Mouse (Mus musculus): Measurements from ENCODE around the gene Esrrg. TPM values are rescaled to one million over a fixed set of nuclear protein-coding genes. Genes with fewer than 3 reads are reported as not detected.

The Esrrg gene
- total and polyA plus RNA-seq, 3 experiments, result 0.01 TPM; not detected in 2

- no peak for DNase-seq (ENCODE audit: low read depth, low spot score)
- Histone ChIP-seq H3K4me1 (ENCODE audit: control insufficient read depth in 1 of 2, insufficient read depth in 2 of 2, low read length in 2 of 2) (no peaks in the 10 kb centered on the region), H3K9ac (ENCODE audit: control insufficient read depth, low read depth, low read length, poor library complexity, severe bottlenecking) (no peak overlapping the region), H3K79me2 (ENCODE audit: control insufficient read depth, insufficient read depth, low read length, poor library complexity) (no peaks in the 10 kb centered on the region), H3K9me3 (replicated peaks; ENCODE audit: insufficient read depth, low read length) (no peaks in the 10 kb centered on the region), H3K27me3 (ENCODE audit: control insufficient read depth in 1 of 2, insufficient read depth in 2 of 2, low read length in 2 of 2) (no peaks in the 10 kb centered on the region), H3K4me3 (ENCODE audit: control insufficient read depth in 1 of 2, insufficient read depth in 1 of 2, low read depth in 2 of 2, low read length in 2 of 2) (no peak overlapping the region), H3K36me3 (ENCODE audit: control insufficient read depth in 1 of 2, insufficient read depth in 2 of 2, low read length in 2 of 2) (no peaks in the 10 kb centered on the region), H3K27ac (ENCODE audit: control insufficient read depth, low read depth, low read length) (no peak overlapping the region)
- TF ChIP-seq MAZ (IDR thresholded peaks at IDR 0.05; ENCODE audit: low read depth, low read length) (no peak), POLR2A (IDR thresholded peaks at IDR 0.05; ENCODE audit: control insufficient read depth in 1 of 2, insufficient read depth in 1 of 2, low read depth in 1 of 2, low read length in 2 of 2, poor library complexity in 1 of 2) (no peak), RAD21 (IDR thresholded peaks at IDR 0.05; ENCODE audit: low read depth, low read length) (no peak), NRF1 (IDR thresholded peaks at IDR 0.05; ENCODE audit: insufficient read depth, low read depth, low read length, poor library complexity, severe bottlenecking) (no peak), ZMIZ1 (IDR thresholded peaks at IDR 0.05; ENCODE audit: low read depth, low read length) (no peak), CHD1 (IDR thresholded peaks at IDR 0.05; ENCODE audit: low read depth, low read length) (no peak), ZKSCAN1 (IDR thresholded peaks at IDR 0.05; ENCODE audit: low read depth, low read length) (no peak), MYB (IDR thresholded peaks at IDR 0.05; ENCODE audit: low read depth, low read length) (no peak), ZNF384 (IDR thresholded peaks at IDR 0.05; ENCODE audit: low read depth, low read length) (no peak), ELF1 (IDR thresholded peaks at IDR 0.05; ENCODE audit: low read depth, low read length) (no peak), UBTF (IDR thresholded peaks at IDR 0.05; ENCODE audit: borderline replicate concordance, insufficient read depth, low read depth, low read length) (no peak), EP300 (IDR thresholded peaks at IDR 0.05; ENCODE audit: low read depth in 1 of 2, low read length in 2 of 2) (no peak), E2F4 (IDR thresholded peaks at IDR 0.05; ENCODE audit: borderline replicate concordance, low read depth, low read length) (no peak), GABPA (IDR thresholded peaks at IDR 0.05; ENCODE audit: low read depth, low read length) (no peak), GATA1 (IDR thresholded peaks at IDR 0.05; ENCODE audit: low read depth, low read length) (no peak), MAX (IDR thresholded peaks at IDR 0.05; ENCODE audit: low read length) (no peak), TCF12 (IDR thresholded peaks at IDR 0.05; ENCODE audit: low read depth, low read length) (no peak)
Measured at GRCm38 (mm10) chr1:187609021-187609852, 646 bp downstream of the Esrrg start.

- DNase-seq (ENCODE audit: low read depth, low spot score), result no peak
- no peaks in the 10 kb centered on the region for H3K9me3 ChIP-seq (replicated peaks; ENCODE audit: insufficient read depth, low read length)
- no peak for TF ChIP-seq HCFC1 (IDR thresholded peaks at IDR 0.05; ENCODE audit: low read depth, low read length)
- TF ChIP-seq MEF2A (IDR thresholded peaks at IDR 0.05; ENCODE audit: extremely low read depth, insufficient replicate concordance, low read depth, low read length, poor library complexity, severe bottlenecking), result no peak
- TF ChIP-seq ETS1 (IDR thresholded peaks at IDR 0.05; ENCODE audit: low read depth, low read length), result no peak
- TF ChIP-seq MXI1 (IDR thresholded peaks at IDR 0.05; ENCODE audit: low read depth, low read length), result no peak
- no peak for TF ChIP-seq ZKSCAN1 (IDR thresholded peaks at IDR 0.05; ENCODE audit: low read depth, low read length)
- no peak for TF ChIP-seq GATA1 (IDR thresholded peaks at IDR 0.05; ENCODE audit: low read depth, low read length)
- no peak for TF ChIP-seq ZNF384 (IDR thresholded peaks at IDR 0.05; ENCODE audit: low read depth, low read length)
- TF ChIP-seq TAL1 (IDR thresholded peaks at IDR 0.05; ENCODE audit: low read length), result no peak
- H3K4me1 ChIP-seq (ENCODE audit: control insufficient read depth in 1 of 2, insufficient read depth in 2 of 2, low read length in 2 of 2), result no peaks in the 10 kb centered on the region
- no peaks in the 10 kb centered on the region for H3K27me3 ChIP-seq (ENCODE audit: control insufficient read depth in 1 of 2, insufficient read depth in 2 of 2, low read length in 2 of 2)
- H3K4me3 ChIP-seq (ENCODE audit: control insufficient read depth in 1 of 2, insufficient read depth in 1 of 2, low read depth in 2 of 2, low read length in 2 of 2), result no peak overlapping the region
- no peaks in the 10 kb centered on the region for H3K36me3 ChIP-seq (ENCODE audit: control insufficient read depth in 1 of 2, insufficient read depth in 2 of 2, low read length in 2 of 2)
- no peaks in the 10 kb centered on the region for H3K79me2 ChIP-seq (ENCODE audit: control insufficient read depth, insufficient read depth, low read length, poor library complexity)
- H3K27ac ChIP-seq (ENCODE audit: control insufficient read depth, low read depth, low read length), result no peak overlapping the region
- H3K9ac ChIP-seq (ENCODE audit: control insufficient read depth, low read depth, low read length, poor library complexity, severe bottlenecking), result no peak overlapping the region
Measured at GRCm38 (mm10) chr1:187609853-187610230, 1.3 kb downstream of the Esrrg start.
